Mouse (Mus musculus) megakaryocyte-erythroid progenitor cell, adult 5-6 weeks (primary cell): ENCODE data around the gene 1700037H04Rik. TPM values are rescaled to one million over a fixed set of nuclear protein-coding genes. Genes with fewer than 3 reads are reported as not detected.

Experiments
- ATAC-seq: replicated peaks from 2 replicates; pipeline ENCODE4 v1.8.0; 2016; ENCODE audit warnings: mild to moderate bottlenecking, inconsistent platforms; ENCODE audit not compliant: severe bottlenecking, poor library complexity, low FRiP score, low TSS enrichment
- total RNA-seq, 2 experiments: library from RNA; stranded (forward) in 1 of 2; stranded (reverse) in 1 of 2; fragments of 200-1000, 215-1000 nt in 1 of 2; fragments of >200 nt in 1 of 2; fragmentation: Nextera tagmentation in 1 of 2; gene quantifications; 2 replicates each; pipeline ENCODE4 v1.2.3; 2014 to 2017

The 1700037H04Rik gene
- total RNA-seq, 2 experiments from 2014 or later = 55.6 to 94.2 TPM

DNA sequence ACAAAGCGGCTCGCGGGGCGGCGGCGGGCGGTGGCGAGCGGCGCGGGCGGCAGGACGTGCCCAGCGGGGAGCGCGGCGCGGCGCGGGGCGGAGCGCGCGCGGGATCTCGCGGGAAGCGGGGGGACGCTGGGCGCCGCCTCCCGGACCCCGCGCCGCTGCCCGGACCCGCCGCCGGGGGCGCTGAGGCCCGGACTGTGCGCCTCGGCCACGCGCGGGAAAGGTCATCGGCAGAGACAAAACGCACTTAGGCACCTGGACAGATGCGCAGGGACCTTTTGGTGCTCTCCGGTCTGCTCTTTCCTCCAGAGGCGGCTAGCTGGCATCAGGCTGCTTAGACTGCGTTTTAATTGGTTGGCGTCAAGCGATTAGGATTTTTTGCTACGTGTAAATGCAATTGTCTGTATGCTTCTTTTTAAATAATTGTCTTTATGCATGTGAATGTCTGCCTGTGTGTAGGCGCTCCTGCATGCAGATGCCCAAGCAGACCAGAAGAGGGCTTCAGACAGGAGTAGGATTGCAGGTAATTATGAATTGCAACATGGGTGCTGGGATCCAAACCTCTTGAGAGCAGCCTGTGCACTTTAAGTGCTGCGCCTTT is 20.2 kb upstream of the 1700037H04Rik start, which contains the start of gene Cenpb:
Gene Cenpb (minus strand): TSS at position 78 of the 598 bp plus-strand sequence.
- ATAC-seq = peak; percentile 48

DNA sequence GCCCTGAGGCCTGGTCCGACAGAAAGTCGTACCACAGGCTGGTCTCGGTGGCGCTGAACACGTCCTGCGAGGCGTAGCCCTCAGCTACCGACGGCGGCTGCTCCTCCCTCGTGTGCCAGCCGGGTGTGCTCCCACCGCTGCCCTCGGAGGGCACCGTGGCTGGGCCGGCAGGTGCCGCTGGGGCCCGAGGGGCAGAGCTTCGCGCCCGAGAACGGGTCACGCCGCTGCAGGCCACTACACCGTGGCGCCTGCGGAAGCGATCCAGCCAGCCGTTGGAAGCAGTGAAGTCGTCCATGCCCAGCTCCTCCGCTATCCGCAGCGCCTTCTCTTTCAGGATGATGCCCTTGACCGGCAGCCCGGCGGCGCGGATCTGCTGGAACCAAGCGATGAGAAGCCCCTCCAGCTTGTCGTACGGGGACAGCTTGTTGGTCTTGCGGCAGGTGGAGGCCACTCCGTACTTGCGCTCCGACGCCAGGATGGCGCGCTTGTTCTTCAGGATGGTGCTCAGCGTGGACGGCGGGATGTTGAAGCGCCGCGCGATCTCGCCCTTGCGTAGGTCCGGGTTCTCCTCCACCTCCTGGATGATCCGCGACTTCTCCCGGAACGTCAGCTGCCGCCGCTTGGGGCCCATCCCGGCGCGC is 19.5 kb upstream of the 1700037H04Rik start:
- ATAC-seq = 0 out of 2 replicates have a peak, but pooled peaks have one; percentile 46

DNA sequence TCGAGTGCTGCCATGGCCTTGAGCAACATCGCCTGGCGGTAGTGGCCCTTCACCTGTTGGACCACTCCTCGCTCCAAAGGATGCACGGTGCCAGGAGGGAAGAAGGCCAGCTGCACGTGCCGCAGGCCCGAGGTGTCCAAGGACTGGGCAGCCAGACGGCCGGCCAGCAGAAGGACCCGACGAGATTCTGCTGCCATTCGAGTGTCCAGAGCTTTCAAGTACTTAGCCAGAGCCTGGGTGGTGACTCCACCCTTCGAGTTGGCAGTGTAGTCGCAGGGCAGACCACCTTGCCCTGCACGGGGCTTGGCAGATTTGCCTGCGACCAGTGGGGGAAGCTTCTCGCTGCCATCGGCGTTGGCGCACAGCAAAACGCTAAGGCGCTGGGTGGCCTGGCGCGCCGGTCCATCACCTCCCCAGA is 19.0 kb upstream of the 1700037H04Rik start:
- ATAC-seq = 0 out of 2 replicates have a peak, but pooled peaks have one; percentile 2

DNA sequence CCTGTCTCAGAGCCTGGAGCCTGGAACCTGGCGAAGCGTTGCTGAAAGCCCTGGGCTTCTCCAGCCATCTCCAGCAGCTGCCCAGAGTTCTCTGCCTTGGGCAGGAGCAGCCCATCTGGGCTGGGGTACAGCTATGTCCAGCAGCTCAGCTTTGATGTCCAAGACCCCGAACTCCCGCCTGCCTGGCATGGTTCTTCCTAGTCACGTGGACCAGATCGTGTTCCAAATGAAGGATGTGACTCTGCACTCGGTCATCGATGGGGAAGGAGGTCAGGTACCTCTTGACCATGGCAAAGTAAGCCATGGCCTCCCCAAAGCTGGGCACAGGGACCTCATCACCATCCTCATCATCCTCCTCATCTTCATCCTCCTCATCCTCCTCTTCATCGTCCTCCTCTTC is 18.1 kb upstream of the 1700037H04Rik start:
- no peak for ATAC-seq

DNA sequence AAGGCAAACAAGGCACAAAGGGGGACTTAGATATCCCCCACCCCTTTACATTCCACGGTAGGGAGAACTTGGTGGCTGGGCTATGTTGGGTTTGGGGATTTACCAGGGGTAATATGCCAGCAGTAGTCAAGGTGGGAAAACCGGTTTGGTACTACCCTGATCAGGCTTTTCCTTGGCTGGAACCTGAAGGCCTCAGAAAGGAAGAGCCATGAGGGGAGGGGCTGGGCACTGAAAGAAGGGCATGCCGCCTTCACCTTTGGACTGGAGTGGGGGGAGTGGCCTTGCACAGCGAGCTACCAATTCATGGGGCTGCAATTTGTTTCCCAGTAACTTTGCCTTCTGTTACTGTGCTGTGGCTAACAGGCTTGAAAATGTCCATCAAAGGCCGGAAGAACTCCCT is 16.6 kb upstream of the 1700037H04Rik start:
- ATAC-seq = no peak

DNA sequence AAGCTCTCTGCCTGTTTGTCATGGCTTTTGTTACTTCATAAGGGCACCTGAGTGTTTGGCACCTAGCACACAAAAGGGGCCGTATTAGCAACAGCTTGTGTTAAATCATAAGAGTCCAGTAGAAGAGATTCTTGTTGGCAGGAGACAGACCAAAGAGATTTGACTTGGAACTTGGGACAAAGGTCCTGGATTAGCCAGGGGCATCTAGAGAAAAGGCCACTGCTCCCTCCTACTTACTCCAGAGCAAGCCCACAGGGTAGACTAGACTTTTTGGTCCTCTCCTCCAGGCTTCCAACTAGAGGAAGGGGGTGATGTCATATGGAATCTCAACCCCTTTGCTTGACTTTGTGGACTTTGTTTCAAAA is 16.0 kb upstream of the 1700037H04Rik start:
- no peak for ATAC-seq

GRCm38 (mm10) chr2:131175286-131175944 is 15.5 kb upstream of the 1700037H04Rik start:
- no peak for ATAC-seq

DNA sequence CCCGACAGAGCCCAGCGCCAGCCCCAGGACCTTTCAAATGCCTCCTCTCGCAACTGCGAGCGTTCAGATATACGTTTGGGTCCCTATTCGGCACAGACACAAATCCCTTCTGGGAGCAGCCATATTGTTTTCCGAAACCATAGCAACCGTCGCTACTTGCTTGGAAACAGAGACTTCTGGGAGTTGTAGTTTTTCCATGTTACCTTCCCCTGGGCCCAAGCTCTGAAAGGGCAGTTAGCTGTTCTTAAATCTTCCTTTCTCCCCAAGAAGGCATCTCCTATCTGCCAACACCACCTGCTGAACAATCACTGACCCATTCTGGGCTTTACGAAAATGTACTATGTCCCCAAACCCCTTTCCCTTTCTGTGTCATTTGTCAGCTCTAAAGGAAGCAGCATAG is 14.8 kb upstream of the 1700037H04Rik start:
- ATAC-seq = peak; percentile 64

- ATAC-seq = 0 out of 2 replicates have a peak, but pooled peaks have one; percentile 16
Measured at GRCm38 (mm10) chr2:131172322-131172721, 12.4 kb upstream of the 1700037H04Rik start.

DNA sequence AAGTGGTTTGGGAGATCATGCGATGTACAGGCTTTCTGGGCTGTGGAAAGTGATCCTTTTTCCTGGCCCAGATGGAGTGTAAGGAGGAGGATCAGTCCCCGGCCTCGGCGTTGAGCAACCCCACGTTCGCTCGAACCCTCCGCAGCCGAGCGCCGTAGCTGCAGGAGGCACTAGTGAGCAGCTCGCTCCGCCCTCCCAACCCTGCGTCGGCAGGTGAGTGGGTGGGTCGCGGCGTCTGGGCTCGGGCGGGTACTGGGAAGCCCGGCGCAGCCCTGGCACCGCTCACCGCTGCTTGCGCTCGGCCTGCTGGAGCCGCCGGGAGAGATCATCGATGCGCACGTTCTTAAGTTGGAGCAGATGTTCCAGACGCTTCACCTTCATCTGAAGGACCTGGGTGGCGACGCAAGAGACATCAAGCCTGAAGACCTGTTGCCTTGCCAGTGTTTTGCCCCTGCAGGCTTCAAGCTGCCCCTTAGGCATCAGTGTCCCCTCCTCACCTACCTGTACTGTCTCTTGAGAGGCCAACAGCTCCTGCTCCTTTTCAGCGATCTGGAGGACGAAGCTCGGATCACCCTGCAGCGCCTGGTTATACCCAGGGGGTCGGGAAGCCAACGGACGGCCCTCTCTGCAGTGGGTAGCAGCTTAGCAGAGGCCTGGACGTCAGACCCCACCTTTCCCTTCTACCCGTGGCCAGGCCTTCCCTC is 11.7 kb upstream of the 1700037H04Rik start:
- ATAC-seq = no peak

- ATAC-seq = 0 out of 2 replicates have a peak, but pooled peaks have one; percentile 6
Measured at GRCm38 (mm10) chr2:131170936-131171335, 11.1 kb upstream of the 1700037H04Rik start.

- ATAC-seq = no peak
Measured at GRCm38 (mm10) chr2:131168914-131169313, 9.0 kb upstream of the 1700037H04Rik start.

GRCm38 (mm10) chr2:131167984-131168383 is 8.1 kb upstream of the 1700037H04Rik start:
- no peak for ATAC-seq

GRCm38 (mm10) chr2:131166172-131166571 is 6.3 kb upstream of the 1700037H04Rik start:
- ATAC-seq = no peak

DNA sequence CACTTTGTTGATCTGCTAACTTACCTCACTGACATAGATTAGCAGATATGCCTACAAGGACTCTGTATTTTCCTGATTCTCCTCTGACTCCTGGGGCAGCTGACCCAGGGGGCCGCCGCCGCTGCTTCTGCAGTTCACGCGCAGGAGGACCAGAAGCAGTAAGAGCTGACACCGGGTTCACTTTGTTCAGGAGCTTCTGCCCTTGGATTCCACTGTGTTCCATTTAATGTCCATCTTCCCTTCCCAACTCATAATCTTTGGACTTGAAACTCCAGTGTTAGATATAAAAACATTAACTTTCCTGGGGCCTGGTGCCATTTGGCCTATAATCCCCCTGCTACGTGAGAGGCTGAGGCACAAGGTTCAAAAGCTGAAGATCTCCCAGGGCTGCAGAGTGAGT is 4.0 kb upstream of the 1700037H04Rik start:
- no peak for ATAC-seq

GRCm38 (mm10) chr2:131160671-131161111 is 810 bp upstream of the 1700037H04Rik start:
- peak; percentile 16; the same call in 1 of the 2 replicates for ATAC-seq

DNA sequence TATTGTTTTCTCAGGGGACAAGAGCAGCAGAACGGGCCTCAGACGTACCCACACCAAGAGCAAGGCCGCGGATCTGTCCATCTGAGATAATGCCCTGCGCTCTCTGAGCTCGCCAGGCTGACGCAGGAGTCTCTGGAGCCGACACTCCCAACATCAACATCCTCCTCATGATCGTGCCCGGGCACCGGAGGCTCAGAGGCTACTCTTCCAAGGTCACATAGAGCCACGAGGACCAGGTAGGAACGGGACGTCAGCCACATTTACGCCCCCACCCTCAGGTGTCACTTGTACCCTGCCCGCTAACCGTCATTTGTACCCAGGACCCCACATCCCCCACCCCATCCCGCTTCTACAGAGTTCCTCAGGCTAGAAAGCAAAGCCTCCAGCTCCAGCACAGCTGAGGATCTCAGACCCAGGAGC is 380 bp downstream of the 1700037H04Rik start:
- peak; percentile 80 for ATAC-seq

DNA sequence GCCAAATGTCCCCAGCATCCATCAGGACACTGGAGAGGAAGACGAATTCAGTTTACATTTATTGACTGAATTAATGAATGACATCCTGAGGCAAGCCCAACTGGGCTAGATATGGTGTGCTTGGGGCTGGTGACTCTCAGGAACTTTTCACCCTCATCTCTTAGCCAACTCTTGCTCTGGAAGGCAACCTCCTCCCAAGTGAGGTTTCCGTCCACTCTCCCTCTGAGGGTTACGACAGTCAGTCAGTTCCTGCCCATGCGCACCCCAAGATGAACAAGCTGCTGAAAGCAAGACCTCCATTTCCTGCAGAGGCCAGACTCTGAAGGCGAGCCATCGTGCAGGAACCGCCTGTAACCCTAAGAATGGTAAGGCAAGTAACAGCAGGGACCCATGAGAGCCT is 2.9 kb downstream of the 1700037H04Rik start:
- no peak for ATAC-seq

- no peak for ATAC-seq
Measured at GRCm38 (mm10) chr2:131154036-131154435, 5.8 kb downstream of the 1700037H04Rik start.
